10 mouse cellular contexts compared by ENCODE assay signal in the genomic region with DNA sequence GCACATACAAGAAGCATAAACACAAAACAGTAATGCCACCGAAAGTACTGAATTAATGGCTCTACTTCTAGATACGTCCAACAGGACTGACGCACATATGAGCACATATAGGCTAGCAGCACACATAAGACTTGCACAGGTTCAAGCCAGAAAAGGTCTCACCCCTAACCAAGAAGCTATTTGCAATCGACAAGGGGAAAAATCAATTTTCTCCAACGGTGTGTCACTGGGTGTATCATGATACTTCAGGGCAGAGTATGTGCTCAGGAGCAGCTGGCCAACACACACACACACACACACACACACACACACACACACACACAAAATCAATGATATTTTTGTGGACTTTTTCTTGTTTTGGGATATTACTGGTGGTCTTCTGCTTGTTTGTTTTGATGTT. TPM values are rescaled to one million over a fixed set of nuclear protein-coding genes. Genes with fewer than 3 reads are reported as not detected.
"Had no signal": no experiment of that assay in that cellular context is flagged by ENCODE, and none has a peak within 500 bp of the region (broad histone marks: within the 10 kb centered on the region; RNA-seq: fewer than 3 reads in every experiment).

No protein-coding gene starts in this region.

- H3K4me2 ChIP-seq: limb, embryonic 12.5 days; limb, embryonic 15.5 days; lung, embryonic 14.5 days; midbrain, embryonic 13.5 days had no signal

- DNase-seq: left cerebral cortex, postnatal 4 days; lung, embryonic 14.5 days; thymus, adult 18-20 months; thymus, postnatal 36 days had no signal

- H3K9me3 ChIP-seq: limb, embryonic 12.5 days; limb, embryonic 15.5 days; midbrain, embryonic 13.5 days had no signal

- H3K27ac ChIP-seq: limb, embryonic 12.5 days; limb, embryonic 15.5 days; macrophage; midbrain, embryonic 13.5 days had no signal

- ATAC-seq: intestine, embryonic 16.5 days; midbrain, embryonic 13.5 days had no signal

- H3K36me3 ChIP-seq: limb, embryonic 15.5 days; midbrain, embryonic 13.5 days had no signal

- H3K4me3 ChIP-seq: limb, embryonic 12.5 days; limb, embryonic 15.5 days; midbrain, embryonic 13.5 days had no signal

- H3K9ac ChIP-seq: limb, embryonic 12.5 days; limb, embryonic 15.5 days; lung, embryonic 14.5 days; midbrain, embryonic 13.5 days had no signal

- H3K27me3 ChIP-seq: limb, embryonic 12.5 days; limb, embryonic 15.5 days; midbrain, embryonic 13.5 days had no signal

RNA-seq across cellular contexts. Expression of gene Vmn1r4, which starts 18.3 kb away (rescaled TPM):
- polyA plus RNA-seq: small intestine, adult 2 months had no signal
